Mouse (Mus musculus) splenic B cell, adult 2 months (primary cell): ENCODE results near the gene Csnk1d.

Experiments
- DNase-seq: peaks from one replicate; pipeline ENCODE4 v3.0.0-alpha.2; 2011; ENCODE audit warnings: low read depth, low spot score
- H3K27me3 ChIP-seq: 2 replicates; pipeline ENCODE4 v1.6.1; 2012; ENCODE audit warnings: mild to moderate bottlenecking, low read length, moderate library complexity, mixed read lengths; ENCODE audit not compliant: control insufficient read depth, poor library complexity, insufficient read depth, severe bottlenecking
- H3K36me3 ChIP-seq: 2 replicates; pipeline ENCODE4 v1.6.1; 2012; ENCODE audit warnings: mild to moderate bottlenecking, low read length, moderate library complexity, mixed read lengths; ENCODE audit not compliant: control insufficient read depth, poor library complexity, insufficient read depth, severe bottlenecking

Csnk1d gene

GRCm38 (mm10) chr11:120990951-120991526 is at the start of gene Csnk1d:
Gene Csnk1d (minus strand): TSS chr11:120991330.
- peak; percentile 97 for DNase-seq
- H3K36me3 ChIP-seq = no peaks in the 10 kb centered on the region
- H3K27me3 ChIP-seq = no peaks in the 10 kb centered on the region

- Histone ChIP-seq H3K27me3 (no peaks in the 10 kb centered on the region), H3K36me3 (no peaks in the 10 kb centered on the region)
- DNase-seq = no peak
These were observed 48.2 kb upstream of the Csnk1d start, which contains the start of gene Cd7 for GRCm38 (mm10) chr11:121039302-121039701. Gene Cd7 (minus strand): TSS chr11:121039418.

GRCm38 (mm10) chr11:121038366-121039240 is 47.5 kb upstream of the Csnk1d start:
- DNase-seq = no peak
- no peaks in the 10 kb centered on the region for H3K36me3 ChIP-seq
- H3K27me3 ChIP-seq = no peaks in the 10 kb centered on the region

- DNase-seq = no peak
- Histone ChIP-seq H3K27me3 (no peaks in the 10 kb centered on the region; the same call in 1 of the 2 replicates), H3K36me3 (no peaks in the 10 kb centered on the region)
These were observed 42.0 kb upstream of the Csnk1d start for GRCm38 (mm10) chr11:121033118-121033517.

- no peak for DNase-seq
These were observed 36.1 kb upstream of the Csnk1d start for GRCm38 (mm10) chr11:121027259-121027658.

GRCm38 (mm10) chr11:121024163-121024562 is 33.0 kb upstream of the Csnk1d start:
- no peak for DNase-seq
- Histone ChIP-seq H3K27me3 (no peaks in the 10 kb centered on the region), H3K36me3 (no peaks in the 10 kb centered on the region)

More at GRCm38 (mm10) chr11:121027259-121027658, 36.1 kb upstream of the Csnk1d start:
- Histone ChIP-seq H3K27me3 (no peaks in the 10 kb centered on the region; the same call in 1 of the 2 replicates), H3K36me3 (no peaks in the 10 kb centered on the region)

- no peak for DNase-seq
These were observed 28.4 kb upstream of the Csnk1d start for GRCm38 (mm10) chr11:121019501-121019900.

GRCm38 (mm10) chr11:121017703-121018102 is 26.6 kb upstream of the Csnk1d start:
- Histone ChIP-seq H3K27me3 (no peaks in the 10 kb centered on the region), H3K36me3 (no peaks in the 10 kb centered on the region)
- DNase-seq = peak; percentile 60

More at GRCm38 (mm10) chr11:121019501-121019900, 28.4 kb upstream of the Csnk1d start:
- Histone ChIP-seq H3K36me3 (no peaks in the 10 kb centered on the region), H3K27me3 (no peaks in the 10 kb centered on the region)

- DNase-seq = no peak
- H3K36me3 ChIP-seq = no peaks in the 10 kb centered on the region
- no peaks in the 10 kb centered on the region for H3K27me3 ChIP-seq
These were observed 24.3 kb upstream of the Csnk1d start for GRCm38 (mm10) chr11:121015472-121015871.

GRCm38 (mm10) chr11:121014896-121015300 is 23.8 kb upstream of the Csnk1d start:
- DNase-seq = no peak
- H3K36me3 ChIP-seq = no peaks in the 10 kb centered on the region
- no peaks in the 10 kb centered on the region for H3K27me3 ChIP-seq

- Histone ChIP-seq H3K36me3 (no peaks in the 10 kb centered on the region), H3K27me3 (no peaks in the 10 kb centered on the region)
- DNase-seq = no peak
These were observed 22.5 kb upstream of the Csnk1d start for GRCm38 (mm10) chr11:121013656-121014055.

GRCm38 (mm10) chr11:121010044-121010755 is 19.1 kb upstream of the Csnk1d start:
- H3K36me3 ChIP-seq = no peaks in the 10 kb centered on the region
- no peaks in the 10 kb centered on the region for H3K27me3 ChIP-seq
- DNase-seq = no peak

- no peak for DNase-seq
- H3K27me3 ChIP-seq = no peaks in the 10 kb centered on the region
- H3K36me3 ChIP-seq = no peaks in the 10 kb centered on the region
These were observed 15.1 kb upstream of the Csnk1d start for GRCm38 (mm10) chr11:121006184-121006583.

GRCm38 (mm10) chr11:121004281-121004680 is 13.2 kb upstream of the Csnk1d start:
- no peak for DNase-seq
- Histone ChIP-seq H3K27me3 (no peaks in the 10 kb centered on the region), H3K36me3 (no peaks in the 10 kb centered on the region)

GRCm38 (mm10) chr11:121001966-121002365 is 10.8 kb upstream of the Csnk1d start:
- H3K36me3 ChIP-seq = no peaks in the 10 kb centered on the region
- no peak for DNase-seq
- H3K27me3 ChIP-seq = no peaks in the 10 kb centered on the region
